Mouse (Mus musculus): ENCODE measurements around the gene Rpa2. TPM values are rescaled to one million over a fixed set of nuclear protein-coding genes. Genes with fewer than 3 reads are reported as not detected.
A peak's percentile ranks its signal among the peaks of the same experiment; 100 is the strongest.

The Rpa2 gene
- polyA plus RNA-seq, 1 experiment from 2014 or later = 103 TPM

DNA sequence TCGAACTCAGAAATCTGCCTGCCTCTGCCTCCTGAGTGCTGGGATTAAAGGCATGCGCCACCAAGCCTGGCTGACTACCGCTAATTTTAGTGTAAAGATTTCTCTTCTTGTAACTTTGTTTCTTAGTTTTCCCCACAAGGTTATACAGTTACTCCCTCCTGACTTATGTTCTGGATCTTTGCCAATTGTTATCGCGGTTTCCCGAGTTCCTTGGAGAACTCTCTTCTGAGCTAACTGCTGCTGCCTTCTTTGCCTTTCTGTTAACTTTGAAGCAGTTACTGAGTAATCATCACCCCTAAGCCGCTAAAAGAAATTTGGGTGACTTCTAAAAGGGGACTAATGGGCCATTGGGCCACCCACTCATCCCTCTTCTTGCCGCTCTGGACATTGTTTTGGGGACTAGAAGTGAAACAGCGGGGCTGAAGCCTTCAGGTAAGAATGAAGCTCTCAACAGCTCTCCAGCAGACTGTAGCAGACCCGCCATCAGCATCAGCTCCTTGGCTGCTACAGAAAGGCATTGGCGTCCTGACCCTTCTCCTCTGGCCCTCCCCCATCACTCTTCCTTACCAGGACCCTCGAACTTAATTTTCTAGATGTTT is 37.6 kb downstream of the Rpa2 start:
- Histone ChIP-seq H3K4me1 (replicated peaks; ENCODE audit: control insufficient read depth, insufficient read depth, low read length) (no peaks in the 10 kb centered on the region; the same call in 1 of the 2 replicates), H3K27ac (ENCODE audit: low read length) (no peak overlapping the region), H3K4me2 (ENCODE audit: low read depth, low read length) (no peak overlapping the region), H3K36me3 (ENCODE audit: control insufficient read depth, insufficient read depth, low read length) (no peaks in the 10 kb centered on the region), H3K9ac (ENCODE audit: low read length) (no peak overlapping the region), H3K4me3 (ENCODE audit: low read length) (no peak overlapping the region), H3K27me3 (ENCODE audit: control insufficient read depth, insufficient read depth, low read depth, low read length) (no peaks in the 10 kb centered on the region), H3K9me3 (ENCODE audit: control insufficient read depth, low read length) (peaks cover 3% of the 10 kb centered on the region)
- WGBS = 65% methylated on average over 12 of the region's 12 CpGs
- ATAC-seq (ENCODE audit: low read depth) = no peak

DNA sequence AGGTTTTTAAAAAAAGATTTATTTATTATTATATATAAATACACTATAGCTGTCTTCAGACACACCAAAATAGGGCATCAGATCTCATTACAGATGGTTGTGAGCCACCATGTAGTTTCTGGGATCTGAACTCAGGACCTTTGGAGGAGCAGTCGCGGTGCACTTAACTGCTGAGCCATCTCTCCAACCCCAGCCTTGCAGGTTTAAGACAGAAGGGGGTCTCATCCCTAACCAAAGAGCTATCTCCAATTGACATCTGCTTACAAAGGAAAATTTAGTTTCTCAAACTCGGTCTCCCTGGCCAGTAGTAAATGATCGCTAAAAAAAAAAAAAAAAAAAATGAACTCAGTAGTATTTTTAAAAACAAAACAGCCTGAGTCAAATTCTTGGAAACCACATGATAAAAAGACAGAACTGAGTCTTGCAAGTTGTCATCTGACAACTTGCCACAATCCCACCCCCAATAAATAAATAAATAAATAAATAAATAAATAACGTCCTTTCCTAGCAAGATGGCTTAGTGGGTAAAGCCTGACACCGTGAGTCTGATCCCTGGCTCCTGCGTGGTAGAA is 38.6 kb downstream of the Rpa2 start:
- H3K36me3 ChIP-seq (ENCODE audit: control insufficient read depth, insufficient read depth, low read length) = no peaks in the 10 kb centered on the region
- H3K4me3 ChIP-seq (ENCODE audit: low read length) = no peak overlapping the region
- peaks cover 8% of the 10 kb centered on the region for H3K9me3 ChIP-seq (ENCODE audit: control insufficient read depth, low read length)
- WGBS = 84% methylated on average over 7 of the region's 7 CpGs
- H3K9ac ChIP-seq (ENCODE audit: low read length) = no peak overlapping the region
- H3K27ac ChIP-seq (ENCODE audit: low read length) = no peak overlapping the region
- no peak overlapping the region for H3K4me2 ChIP-seq (ENCODE audit: low read depth, low read length)
- no peak for ATAC-seq (ENCODE audit: low read depth)
- H3K4me1 ChIP-seq (replicated peaks; ENCODE audit: control insufficient read depth, insufficient read depth, low read length) = no peaks in the 10 kb centered on the region; the same call in 1 of the 2 replicates
- H3K27me3 ChIP-seq (ENCODE audit: control insufficient read depth, insufficient read depth, low read depth, low read length) = no peaks in the 10 kb centered on the region

DNA sequence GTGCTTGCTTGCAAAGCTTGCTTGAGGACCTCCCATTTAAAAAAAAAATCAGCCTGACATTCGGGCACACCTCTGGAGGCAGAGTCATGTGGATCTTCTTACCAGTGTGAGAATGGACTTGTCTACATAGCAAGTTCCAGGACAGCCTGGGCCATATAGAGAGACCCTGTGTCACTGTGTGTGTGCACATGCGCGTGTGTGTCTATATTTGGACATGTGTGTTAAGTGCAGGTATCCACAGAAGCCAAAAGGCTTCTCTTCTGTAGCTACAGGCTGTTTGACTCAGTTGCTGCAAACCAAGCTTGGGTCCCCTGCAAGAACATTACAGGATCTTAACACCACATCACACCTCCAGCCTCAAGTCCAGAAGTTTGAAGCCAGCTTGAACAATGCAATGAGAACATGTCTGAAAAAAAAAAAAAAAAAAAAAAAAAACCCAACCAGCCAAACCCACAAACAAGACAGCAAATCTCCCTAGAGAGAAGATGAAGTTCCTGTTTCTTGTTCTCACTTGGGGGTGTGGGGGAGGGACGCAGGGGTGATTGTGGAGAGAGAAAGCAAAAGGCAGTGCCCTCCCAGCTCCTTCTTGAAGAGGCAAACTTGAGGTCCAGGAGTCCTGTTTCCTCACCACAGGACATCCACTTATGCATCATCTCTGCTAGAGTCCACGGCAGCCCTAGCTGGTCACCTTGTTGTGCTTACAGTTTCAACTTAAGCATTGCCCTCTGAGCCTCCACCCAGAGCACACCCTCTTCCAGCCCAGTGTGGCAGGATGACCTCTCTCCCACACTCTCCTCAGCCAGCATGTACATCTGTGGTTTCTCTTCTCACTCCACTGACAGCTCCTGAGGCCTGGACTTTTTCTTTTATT is 39.9 kb downstream of the Rpa2 start:
- no peak overlapping the region for H3K27ac ChIP-seq (ENCODE audit: low read length)
- H3K4me2 ChIP-seq (ENCODE audit: low read depth, low read length) = no peak overlapping the region
- no peaks in the 10 kb centered on the region for H3K27me3 ChIP-seq (ENCODE audit: control insufficient read depth, insufficient read depth, low read depth, low read length)
- no peak overlapping the region for H3K4me3 ChIP-seq (ENCODE audit: low read length)
- no peak overlapping the region for H3K9ac ChIP-seq (ENCODE audit: low read length)
- no peaks in the 10 kb centered on the region for H3K36me3 ChIP-seq (ENCODE audit: control insufficient read depth, insufficient read depth, low read length)
- ATAC-seq (ENCODE audit: low read depth) = no peak
- H3K9me3 ChIP-seq (ENCODE audit: control insufficient read depth, low read length) = peaks cover 9% of the 10 kb centered on the region
- 55% methylated on average over 5 of the region's 5 CpGs for WGBS
- no peaks in the 10 kb centered on the region for H3K4me1 ChIP-seq (replicated peaks; ENCODE audit: control insufficient read depth, insufficient read depth, low read length)

DNA sequence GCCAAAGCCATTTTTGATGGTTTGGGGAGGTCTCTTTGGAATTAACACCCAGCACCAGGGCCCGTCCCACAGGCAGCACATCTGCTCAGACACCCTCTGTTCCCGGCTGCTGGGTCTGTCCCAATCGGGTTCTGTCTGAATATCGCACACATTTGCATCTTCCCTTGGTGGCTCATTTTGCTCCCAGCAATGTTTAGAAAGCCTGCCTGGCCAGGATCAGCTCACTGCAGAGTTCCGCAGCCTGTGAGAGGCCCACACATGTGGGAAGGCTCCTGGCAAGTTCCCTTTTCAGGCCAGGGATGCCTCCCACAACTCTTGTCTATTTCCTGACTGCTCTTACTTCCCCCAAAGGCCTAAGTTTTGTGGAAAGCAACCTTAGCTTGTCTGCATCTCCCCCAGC is 41.5 kb downstream of the Rpa2 start:
- no peak overlapping the region for H3K4me2 ChIP-seq (ENCODE audit: low read depth, low read length)
- ATAC-seq (ENCODE audit: low read depth) = no peak
- peaks cover 9% of the 10 kb centered on the region for H3K9me3 ChIP-seq (ENCODE audit: control insufficient read depth, low read length)
- no peak overlapping the region for H3K4me3 ChIP-seq (ENCODE audit: low read length)
- no peaks in the 10 kb centered on the region for H3K36me3 ChIP-seq (ENCODE audit: control insufficient read depth, insufficient read depth, low read length)
- WGBS = 89% methylated on average over 5 of the region's 5 CpGs
- no peaks in the 10 kb centered on the region for H3K27me3 ChIP-seq (ENCODE audit: control insufficient read depth, insufficient read depth, low read depth, low read length)
- no peak overlapping the region for H3K9ac ChIP-seq (ENCODE audit: low read length)
- H3K27ac ChIP-seq (ENCODE audit: low read length) = no peak overlapping the region
- no peaks in the 10 kb centered on the region for H3K4me1 ChIP-seq (replicated peaks; ENCODE audit: control insufficient read depth, insufficient read depth, low read length)

DNA sequence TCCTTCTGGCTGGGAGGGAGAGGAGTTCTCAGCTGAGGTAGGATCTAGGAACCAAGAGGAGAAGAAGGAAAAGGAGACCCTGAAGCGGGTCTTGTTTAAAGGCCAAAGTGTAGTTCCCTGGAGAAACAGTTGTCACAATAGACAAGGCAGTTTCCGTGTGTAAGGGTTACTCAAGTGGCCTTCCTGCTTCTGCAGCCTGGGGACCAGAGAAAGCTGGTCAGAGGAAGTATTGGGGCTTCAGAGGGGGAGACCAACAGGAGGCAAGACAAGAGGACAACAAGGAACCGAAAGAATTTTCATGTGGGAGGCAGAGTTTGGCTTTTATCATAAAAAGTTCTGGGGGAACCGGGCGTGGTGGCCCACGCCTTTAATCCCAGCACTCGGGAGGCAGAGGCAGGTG is 48.3 kb downstream of the Rpa2 start:
- no peak overlapping the region for H3K4me2 ChIP-seq (ENCODE audit: low read depth, low read length)
- H3K4me1 ChIP-seq (replicated peaks; ENCODE audit: control insufficient read depth, insufficient read depth, low read length) = no peaks in the 10 kb centered on the region
- no peak for ATAC-seq (ENCODE audit: low read depth)
- peaks cover 3% of the 10 kb centered on the region; the same call in 1 of the 2 replicates for H3K9me3 ChIP-seq (ENCODE audit: control insufficient read depth, low read length)
- no peak overlapping the region for H3K4me3 ChIP-seq (ENCODE audit: low read length)
- no peaks in the 10 kb centered on the region for H3K36me3 ChIP-seq (ENCODE audit: control insufficient read depth, insufficient read depth, low read length)
- H3K27ac ChIP-seq (ENCODE audit: low read length) = no peak overlapping the region
- H3K9ac ChIP-seq (ENCODE audit: low read length) = no peak overlapping the region
- no peaks in the 10 kb centered on the region for H3K27me3 ChIP-seq (ENCODE audit: control insufficient read depth, insufficient read depth, low read depth, low read length)
- 76% methylated on average over 7 of the region's 7 CpGs for WGBS

DNA sequence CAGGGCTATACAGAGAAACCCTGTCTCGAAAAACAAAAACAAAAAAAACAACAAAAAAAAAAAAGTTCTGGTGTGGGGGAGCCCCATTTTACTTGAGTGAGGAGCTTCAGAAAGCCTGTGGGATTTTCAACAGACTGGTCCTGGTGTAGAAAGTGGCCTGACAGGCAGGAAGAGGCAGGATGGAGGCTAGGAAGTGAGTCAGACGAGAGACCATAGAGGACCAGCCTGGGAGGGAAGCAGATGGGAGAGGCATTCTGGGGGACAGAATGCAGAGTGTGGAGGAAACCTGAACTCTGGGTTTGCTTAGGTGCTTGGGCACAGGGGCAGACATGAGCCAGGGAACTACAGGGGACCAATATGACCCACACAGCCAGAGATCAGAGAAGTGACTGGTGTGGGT is 48.7 kb downstream of the Rpa2 start:
- Histone ChIP-seq H3K36me3 (ENCODE audit: control insufficient read depth, insufficient read depth, low read length) (no peaks in the 10 kb centered on the region), H3K4me1 (replicated peaks; ENCODE audit: control insufficient read depth, insufficient read depth, low read length) (no peaks in the 10 kb centered on the region), H3K27ac (ENCODE audit: low read length) (no peak overlapping the region), H3K4me2 (ENCODE audit: low read depth, low read length) (no peak overlapping the region), H3K4me3 (ENCODE audit: low read length) (no peak overlapping the region), H3K27me3 (ENCODE audit: control insufficient read depth, insufficient read depth, low read depth, low read length) (no peaks in the 10 kb centered on the region), H3K9ac (ENCODE audit: low read length) (no peak overlapping the region), H3K9me3 (ENCODE audit: control insufficient read depth, low read length) (no peaks in the 10 kb centered on the region)
- ATAC-seq (ENCODE audit: low read depth) = no peak
- 43% methylated on average over 2 of the region's 2 CpGs for WGBS

DNA sequence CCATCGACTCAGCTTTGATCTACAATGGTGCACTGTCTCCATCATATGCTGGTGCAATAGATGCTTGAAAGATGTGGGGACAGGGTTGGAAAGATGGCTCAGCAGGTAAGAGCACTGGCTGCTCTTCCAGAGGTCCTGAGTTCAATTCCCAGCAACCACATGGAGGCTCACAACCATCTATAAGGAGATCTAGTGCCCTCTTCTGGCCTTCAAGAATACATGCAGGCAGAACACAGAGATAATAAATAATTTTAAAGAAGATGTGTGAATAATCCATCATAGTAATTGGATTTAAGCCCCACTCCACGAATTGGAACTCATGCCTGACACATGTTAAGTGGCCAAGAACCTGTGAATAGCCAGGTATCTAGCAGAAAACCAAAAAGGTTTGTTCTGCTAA is 50.3 kb downstream of the Rpa2 start:
- H3K9ac ChIP-seq (ENCODE audit: low read length) = no peak overlapping the region
- H3K27me3 ChIP-seq (ENCODE audit: control insufficient read depth, insufficient read depth, low read depth, low read length) = no peaks in the 10 kb centered on the region
- no peaks in the 10 kb centered on the region for H3K36me3 ChIP-seq (ENCODE audit: control insufficient read depth, insufficient read depth, low read length)
- WGBS = 53% methylated on average over 2 of the region's 2 CpGs
- H3K4me2 ChIP-seq (ENCODE audit: low read depth, low read length) = no peak overlapping the region
- H3K9me3 ChIP-seq (ENCODE audit: control insufficient read depth, low read length) = no peaks in the 10 kb centered on the region
- H3K4me3 ChIP-seq (ENCODE audit: low read length) = no peak overlapping the region
- no peaks in the 10 kb centered on the region for H3K4me1 ChIP-seq (replicated peaks; ENCODE audit: control insufficient read depth, insufficient read depth, low read length)
- H3K27ac ChIP-seq (ENCODE audit: low read length) = no peak overlapping the region
- no peak for ATAC-seq (ENCODE audit: low read depth)

DNA sequence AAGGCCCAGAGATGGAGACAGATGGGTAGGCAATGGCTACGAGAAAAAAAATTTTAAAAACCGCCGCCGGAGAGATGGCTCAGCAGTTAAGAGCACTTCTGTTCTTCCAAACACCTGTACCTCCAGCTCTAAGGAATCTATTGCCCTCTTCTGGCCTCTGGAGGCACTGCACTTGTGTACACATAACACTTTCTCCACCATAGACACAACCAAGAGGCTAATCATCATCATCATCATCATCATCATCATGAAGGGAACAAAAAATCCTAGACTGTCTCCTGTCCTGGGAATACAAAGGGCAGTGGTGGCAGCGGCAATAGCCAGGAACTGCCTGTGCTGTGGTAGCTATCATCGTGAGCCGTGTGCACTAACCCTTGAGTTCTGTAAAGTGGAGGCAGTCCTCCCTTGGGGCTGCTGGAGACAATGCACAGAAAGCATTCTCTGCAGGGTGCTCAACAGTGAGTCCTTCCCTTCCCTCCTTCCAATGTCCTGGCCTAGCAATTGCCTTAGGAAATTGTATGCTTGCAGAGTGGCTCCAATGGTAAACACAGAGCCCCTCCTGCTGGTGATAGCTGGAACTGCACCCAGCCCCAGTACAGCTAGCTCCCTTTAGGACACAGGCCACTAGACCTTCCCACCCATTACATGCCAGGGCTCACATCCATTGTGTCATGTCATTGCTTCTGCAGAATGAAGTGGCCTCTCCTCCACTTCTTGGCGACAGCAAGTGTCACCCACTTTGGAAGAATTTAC is 55.7 kb downstream of the Rpa2 start:
- Histone ChIP-seq H3K9ac (ENCODE audit: low read length) (no peak overlapping the region), H3K4me2 (ENCODE audit: low read depth, low read length) (no peak overlapping the region), H3K27ac (ENCODE audit: low read length) (no peak overlapping the region), H3K4me1 (replicated peaks; ENCODE audit: control insufficient read depth, insufficient read depth, low read length) (no peaks in the 10 kb centered on the region), H3K27me3 (ENCODE audit: control insufficient read depth, insufficient read depth, low read depth, low read length) (no peaks in the 10 kb centered on the region), H3K4me3 (ENCODE audit: low read length) (no peak overlapping the region), H3K9me3 (ENCODE audit: control insufficient read depth, low read length) (no peaks in the 10 kb centered on the region), H3K36me3 (ENCODE audit: control insufficient read depth, insufficient read depth, low read length) (peaks cover 35% of the 10 kb centered on the region)
- 52% methylated on average over 8 of the region's 8 CpGs for WGBS
- peak; percentile 56 for ATAC-seq (ENCODE audit: low read depth)
